Mouse (Mus musculus): ENCODE data around the gene Olfr1198.

Gene Olfr1198

DNA sequence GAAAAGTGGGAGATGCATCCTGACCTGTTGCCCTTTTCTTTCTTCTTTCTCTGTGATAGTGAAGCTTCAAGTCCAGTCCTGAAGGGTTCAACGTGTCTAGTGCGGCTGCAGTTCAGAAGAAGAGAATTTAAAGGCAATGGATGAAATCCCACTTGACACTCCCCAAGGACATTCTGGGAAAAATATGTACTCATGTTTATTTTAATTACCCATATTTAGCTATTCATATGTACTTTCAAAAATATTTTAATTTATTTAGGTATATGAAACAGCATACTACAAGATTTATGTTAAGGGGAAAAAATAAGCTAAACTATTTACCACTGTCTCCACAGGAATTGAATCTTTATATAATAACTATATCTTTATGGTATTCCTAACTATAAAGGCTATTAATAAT, at the start of gene Olfr1198:
Olfr1198 (minus strand) TSS at position 101 of the 400 bp plus-strand sequence.
- in situ Hi-C loops (cut with MboI; ENCODE audit: low pct_unique_long_range_greater_than_20kb in 1 of 2, low sequenced_read_pairs in 2 of 2, unreplicated experiment in 1 of 2): no loop called here

DNA sequence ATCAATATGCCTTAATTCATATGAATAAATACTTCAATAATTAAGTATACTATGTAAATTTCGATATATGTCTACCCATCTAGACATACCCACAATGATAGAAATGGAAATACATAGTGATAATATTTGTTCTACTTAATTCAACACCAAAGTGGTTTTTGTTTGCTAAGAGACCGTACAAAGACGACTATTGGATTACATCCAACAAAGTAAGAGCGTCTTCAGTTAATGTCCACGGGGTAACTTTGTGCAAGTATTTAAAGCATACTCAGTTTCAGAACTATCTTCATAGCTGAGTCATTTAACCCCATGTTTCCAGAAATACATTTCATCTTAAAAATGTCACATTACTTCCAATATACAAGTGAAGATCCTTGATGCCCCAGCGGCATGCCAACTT, 41.6 kb upstream of the Olfr1198 start, which contains the start of gene Olfr1201:
Olfr1201 (plus strand) TSS at position 301 of the 400 bp plus-strand sequence.
- in situ Hi-C loops (cut with MboI; ENCODE audit: low pct_unique_long_range_greater_than_20kb in 1 of 2, low sequenced_read_pairs in 2 of 2, unreplicated experiment in 1 of 2): no loop called here

DNA sequence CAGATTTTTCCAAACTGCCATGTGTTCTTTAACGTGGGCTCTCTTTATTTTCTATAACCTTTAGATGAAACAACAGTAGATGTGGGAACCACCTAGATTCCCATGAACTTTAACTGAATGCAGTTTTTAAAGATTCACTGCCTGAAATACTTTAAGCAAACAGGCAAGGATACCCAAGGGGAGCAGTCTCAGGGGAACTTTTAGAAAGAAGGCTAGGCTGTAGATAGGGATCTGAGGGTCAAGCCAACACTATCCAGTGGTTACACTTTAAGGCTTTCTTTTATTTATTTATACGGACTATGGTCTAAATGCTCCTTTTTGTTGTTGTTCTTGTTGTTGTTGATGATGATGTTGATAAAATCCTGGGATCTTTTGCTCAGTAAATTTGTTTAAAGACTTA, 19.2 kb upstream of the Olfr1198 start, which contains the start of gene Olfr1200:
Olfr1200 (minus strand) TSS at position 101 of the 400 bp plus-strand sequence.
- in situ Hi-C loops (cut with MboI; ENCODE audit: low pct_unique_long_range_greater_than_20kb in 1 of 2, low sequenced_read_pairs in 2 of 2, unreplicated experiment in 1 of 2): no loop called here

DNA sequence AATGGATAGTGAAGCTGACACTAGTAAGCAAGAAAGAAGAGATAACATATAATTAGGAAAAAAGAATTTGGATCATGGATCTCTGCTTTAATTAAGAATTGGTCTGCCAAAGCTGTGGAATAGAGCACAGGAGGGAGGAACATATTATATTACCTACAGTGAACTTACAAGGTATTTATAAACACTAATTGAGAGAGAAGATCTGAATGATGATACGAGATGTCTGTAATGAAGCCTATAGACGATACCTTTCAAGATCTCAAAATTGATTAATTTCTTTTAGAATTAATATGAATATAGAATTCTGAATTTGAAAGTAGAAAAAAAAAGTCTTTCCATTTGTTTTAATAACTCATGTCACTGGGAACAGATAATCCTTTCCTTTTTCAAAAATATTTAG, 9.2 kb upstream of the Olfr1198 start, which contains the start of gene Olfr1199:
Olfr1199 (minus strand) TSS at position 101 of the 400 bp plus-strand sequence.
- in situ Hi-C loops (cut with MboI; ENCODE audit: low pct_unique_long_range_greater_than_20kb in 1 of 2, low sequenced_read_pairs in 2 of 2, unreplicated experiment in 1 of 2): no loop called here

DNA sequence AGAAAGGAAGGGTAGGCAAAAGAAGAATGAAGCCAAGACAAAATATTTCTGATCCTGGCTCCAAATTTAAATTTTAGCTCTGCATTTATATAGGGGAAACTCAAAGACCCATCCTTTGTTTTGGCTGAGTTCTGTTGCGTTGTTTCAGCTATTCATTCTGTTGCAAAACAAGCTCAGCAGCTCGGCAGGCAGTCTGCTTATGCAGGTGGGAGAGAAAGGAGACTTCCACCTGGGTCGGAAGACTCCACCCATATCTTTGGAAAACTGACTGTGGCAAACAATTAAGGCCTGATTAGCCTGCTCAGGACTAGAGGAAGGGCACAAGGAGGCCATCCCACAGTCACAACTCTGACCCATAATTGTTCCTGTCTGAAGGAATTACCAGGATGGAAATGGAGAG, 7.8 kb downstream of the Olfr1198 start:
- in situ Hi-C loops (cut with MboI; ENCODE audit: low pct_unique_long_range_greater_than_20kb in 1 of 2, low sequenced_read_pairs in 2 of 2, unreplicated experiment in 1 of 2): no loop called here

DNA sequence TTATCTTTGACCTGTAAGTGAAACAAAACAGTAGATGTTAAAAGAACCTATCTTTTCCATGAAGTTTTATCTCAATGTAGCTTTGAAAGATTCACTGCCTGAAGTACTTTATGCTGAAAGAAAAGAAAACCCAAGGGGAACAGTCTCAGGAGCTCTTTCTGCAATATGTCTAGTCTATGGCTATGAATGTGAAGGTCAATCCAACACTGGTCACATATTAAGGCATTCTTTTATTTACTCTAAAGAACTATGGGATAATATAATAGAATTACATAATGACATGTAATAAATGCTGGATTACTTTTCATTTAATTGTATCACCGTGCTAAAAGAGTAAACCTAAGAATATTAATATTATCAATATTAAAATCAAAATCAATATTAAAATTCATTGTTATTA, 18.9 kb downstream of the Olfr1198 start, which contains the start of gene Olfr1197:
Olfr1197 (minus strand) TSS at position 101 of the 400 bp plus-strand sequence.
- in situ Hi-C loops (cut with MboI; ENCODE audit: low pct_unique_long_range_greater_than_20kb in 1 of 2, low sequenced_read_pairs in 2 of 2, unreplicated experiment in 1 of 2): no loop called here

DNA sequence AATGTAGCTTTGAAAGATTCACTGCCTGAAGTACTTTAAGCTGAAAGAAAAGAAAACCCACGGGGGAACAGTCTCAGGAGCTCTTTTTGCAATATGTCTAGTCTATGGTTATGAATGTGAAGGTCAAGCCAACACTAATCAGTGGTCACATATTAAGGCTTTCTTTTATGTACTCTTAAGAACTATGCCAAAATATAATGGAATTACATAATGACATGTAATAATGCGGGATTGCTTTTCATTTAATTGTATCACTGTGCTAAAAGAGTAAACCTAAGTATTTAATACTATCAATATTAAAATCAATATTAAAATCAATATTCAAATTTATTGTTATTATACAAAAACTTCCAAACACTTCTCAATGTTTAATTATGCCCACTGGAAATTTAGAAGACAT, 46.7 kb downstream of the Olfr1198 start, which contains the start of gene Olfr1196:
Olfr1196 (minus strand) TSS at position 101 of the 400 bp plus-strand sequence.
- in situ Hi-C loops (cut with MboI; ENCODE audit: low pct_unique_long_range_greater_than_20kb in 1 of 2, low sequenced_read_pairs in 2 of 2, unreplicated experiment in 1 of 2): no loop called here
